Mouse (Mus musculus): ENCODE results near the gene Dusp7. TPM values are rescaled to one million over a fixed set of nuclear protein-coding genes. Genes with fewer than 3 reads are reported as not detected.

Dusp7 gene
- total RNA-seq, 1 experiment: 4.5 TPM

GRCm38 (mm10) chr9:106327125-106327809 is 41.2 kb upstream of the Dusp7 start:
- no peaks in the 10 kb centered on the region; the same call in 1 of the 2 replicates for H3K36me3 ChIP-seq (ENCODE audit: control insufficient read depth, insufficient read depth, low read length, poor library complexity, severe bottlenecking)
- H3K4me1 ChIP-seq (ENCODE audit: control insufficient read depth in 2 of 2, insufficient read depth in 2 of 2, low read length in 2 of 2, poor library complexity in 1 of 2): peaks cover 0 to 3% of the 10 kb centered on the region in 2 experiments; a peak in 1 of 4 replicates
- no peak overlapping the region for H3K4me3 ChIP-seq (ENCODE audit: insufficient read depth in 1 of 2, low read depth in 1 of 2, low read length in 2 of 2, poor library complexity in 1 of 2, severe bottlenecking in 1 of 2)
- in situ Hi-C loops (cut with MboI; ENCODE audit: low sequenced_read_pairs in 2 of 2, unreplicated experiment in 2 of 2): no loop called here
- DNase-seq (ENCODE audit: low read depth, low spot score): no peak
- H3K9me3 ChIP-seq (ENCODE audit: control insufficient read depth, insufficient read depth, low read depth, low read length): no peaks in the 10 kb centered on the region
- no peak overlapping the region for H3K27ac ChIP-seq (ENCODE audit: insufficient read depth, low read depth, low read length, poor library complexity, severe bottlenecking)
- H3K9ac ChIP-seq (ENCODE audit: insufficient read depth, low read depth, low read length, poor library complexity, severe bottlenecking): no peak overlapping the region
- TF ChIP-seq CHD2 (IDR thresholded peaks at IDR 0.05; ENCODE audit: low read depth, low read length): no peak
- TF ChIP-seq ZNF384 (IDR thresholded peaks at IDR 0.05; ENCODE audit: low read depth, low read length): no peak
- no peak for TF ChIP-seq MAFK (IDR thresholded peaks at IDR 0.05; ENCODE audit: insufficient read depth, low read depth, low read length)
- no peak for TF ChIP-seq ZC3H11A (IDR thresholded peaks at IDR 0.05; ENCODE audit: borderline replicate concordance, low read depth, low read length)
- TF ChIP-seq HCFC1 (IDR thresholded peaks at IDR 0.05; ENCODE audit: borderline replicate concordance, insufficient read depth, low read length): no peak

GRCm38 (mm10) chr9:106328068-106328610 is 40.3 kb upstream of the Dusp7 start:
- in situ Hi-C loops (cut with MboI; ENCODE audit: low sequenced_read_pairs in 2 of 2, unreplicated experiment in 2 of 2): no loop called here
- no peak overlapping the region for H3K27ac ChIP-seq (ENCODE audit: insufficient read depth, low read depth, low read length, poor library complexity, severe bottlenecking)
- TF ChIP-seq HCFC1 (IDR thresholded peaks at IDR 0.05; ENCODE audit: borderline replicate concordance, insufficient read depth, low read length) (no peak), MAFK (IDR thresholded peaks at IDR 0.05; ENCODE audit: insufficient read depth, low read depth, low read length) (no peak)
- DNase-seq (ENCODE audit: low read depth, low spot score): no peak
- no peaks in the 10 kb centered on the region; a peak in 1 of 4 replicates for H3K4me1 ChIP-seq (ENCODE audit: control insufficient read depth in 2 of 2, insufficient read depth in 2 of 2, low read length in 2 of 2, poor library complexity in 1 of 2)
- H3K9me3 ChIP-seq (ENCODE audit: control insufficient read depth, insufficient read depth, low read depth, low read length): no peaks in the 10 kb centered on the region
- no peak overlapping the region for H3K9ac ChIP-seq (ENCODE audit: insufficient read depth, low read depth, low read length, poor library complexity, severe bottlenecking)
- no peaks in the 10 kb centered on the region; the same call in 1 of the 2 replicates for H3K36me3 ChIP-seq (ENCODE audit: control insufficient read depth, insufficient read depth, low read length, poor library complexity, severe bottlenecking)
- no peak overlapping the region for H3K4me3 ChIP-seq (ENCODE audit: insufficient read depth in 1 of 2, low read depth in 1 of 2, low read length in 2 of 2, poor library complexity in 1 of 2, severe bottlenecking in 1 of 2)

- DNase-seq (ENCODE audit: low read depth, low spot score): no peak
- in situ Hi-C loops (cut with MboI; ENCODE audit: low sequenced_read_pairs in 2 of 2, unreplicated experiment in 2 of 2): no loop called here
- H3K27ac ChIP-seq (ENCODE audit: insufficient read depth, low read depth, low read length, poor library complexity, severe bottlenecking): no peak overlapping the region
- H3K36me3 ChIP-seq (ENCODE audit: control insufficient read depth, insufficient read depth, low read length, poor library complexity, severe bottlenecking): no peaks in the 10 kb centered on the region; the same call in 1 of the 2 replicates
- H3K4me3 ChIP-seq (ENCODE audit: insufficient read depth in 1 of 2, low read depth in 1 of 2, low read length in 2 of 2, poor library complexity in 1 of 2, severe bottlenecking in 1 of 2): no peak overlapping the region
- TF ChIP-seq HCFC1 (IDR thresholded peaks at IDR 0.05; ENCODE audit: borderline replicate concordance, insufficient read depth, low read length): no peak
- no peak for TF ChIP-seq ZC3H11A (IDR thresholded peaks at IDR 0.05; ENCODE audit: borderline replicate concordance, low read depth, low read length)
- TF ChIP-seq MAFK (IDR thresholded peaks at IDR 0.05; ENCODE audit: insufficient read depth, low read depth, low read length): no peak
- no peak for TF ChIP-seq ZNF384 (IDR thresholded peaks at IDR 0.05; ENCODE audit: low read depth, low read length)
- no peak for TF ChIP-seq CHD2 (IDR thresholded peaks at IDR 0.05; ENCODE audit: low read depth, low read length)
- H3K4me1 ChIP-seq (ENCODE audit: control insufficient read depth in 2 of 2, insufficient read depth in 2 of 2, low read length in 2 of 2, poor library complexity in 1 of 2): no peaks in the 10 kb centered on the region
- H3K9me3 ChIP-seq (ENCODE audit: control insufficient read depth, insufficient read depth, low read depth, low read length): no peaks in the 10 kb centered on the region
- no peak overlapping the region for H3K9ac ChIP-seq (ENCODE audit: insufficient read depth, low read depth, low read length, poor library complexity, severe bottlenecking)
Observed at GRCm38 (mm10) chr9:106328772-106329511, 39.5 kb upstream of the Dusp7 start.

- no peak for TF ChIP-seq ZC3H11A (IDR thresholded peaks at IDR 0.05; ENCODE audit: borderline replicate concordance, low read depth, low read length)
- no peak for TF ChIP-seq ZNF384 (IDR thresholded peaks at IDR 0.05; ENCODE audit: low read depth, low read length)
- TF ChIP-seq MAFK (IDR thresholded peaks at IDR 0.05; ENCODE audit: insufficient read depth, low read depth, low read length): no peak
- TF ChIP-seq CHD2 (IDR thresholded peaks at IDR 0.05; ENCODE audit: low read depth, low read length): no peak
- TF ChIP-seq HCFC1 (IDR thresholded peaks at IDR 0.05; ENCODE audit: borderline replicate concordance, insufficient read depth, low read length): no peak
- Histone ChIP-seq H3K4me3 (ENCODE audit: insufficient read depth in 1 of 2, low read depth in 1 of 2, low read length in 2 of 2, poor library complexity in 1 of 2, severe bottlenecking in 1 of 2) (no peak overlapping the region), H3K9ac (ENCODE audit: insufficient read depth, low read depth, low read length, poor library complexity, severe bottlenecking) (no peak overlapping the region), H3K9me3 (ENCODE audit: control insufficient read depth, insufficient read depth, low read depth, low read length) (no peaks in the 10 kb centered on the region), H3K36me3 (ENCODE audit: control insufficient read depth, insufficient read depth, low read length, poor library complexity, severe bottlenecking) (no peaks in the 10 kb centered on the region; the same call in 1 of the 2 replicates), H3K4me1 (ENCODE audit: control insufficient read depth in 2 of 2, insufficient read depth in 2 of 2, low read length in 2 of 2, poor library complexity in 1 of 2) (peaks cover 2 to 8% of the 10 kb centered on the region in 2 experiments; a peak in 1 of 4 replicates), H3K27ac (ENCODE audit: insufficient read depth, low read depth, low read length, poor library complexity, severe bottlenecking) (no peak overlapping the region)
- in situ Hi-C loops (cut with MboI; ENCODE audit: low sequenced_read_pairs in 2 of 2, unreplicated experiment in 2 of 2): no loop called here
- DNase-seq (ENCODE audit: low read depth, low spot score): no peak
Observed at GRCm38 (mm10) chr9:106332746-106333145, 35.7 kb upstream of the Dusp7 start.
